Mouse (Mus musculus): ENCODE data around the gene Rpl36al. TPM values are rescaled to one million over a fixed set of nuclear protein-coding genes. Genes with fewer than 3 reads are reported as not detected.
A peak's percentile ranks its signal among the peaks of the same experiment; 100 is the strongest.
"Not testable (repeated sequence)": the region's sequence is repeated elsewhere in the genome, so short reads cannot be mapped to it uniquely, and the experiment has no call there.

The Rpl36al gene
- total RNA-seq, 1 experiment from 2014 or later, result 824 TPM

- ATAC-seq (replicated peaks in 1 of 2; ENCODE audit: insufficient read depth in 1 of 2, low FRiP score in 2 of 2, low TSS enrichment in 1 of 2, low read depth in 1 of 2, poor library complexity in 2 of 2, severe bottlenecking in 2 of 2), result no peak
Observed at GRCm38 (mm10) chr12:69167656-69168460, 16.0 kb downstream of the Rpl36al start.

- ATAC-seq (replicated peaks in 1 of 2; ENCODE audit: insufficient read depth in 1 of 2, low FRiP score in 2 of 2, low TSS enrichment in 1 of 2, low read depth in 1 of 2, poor library complexity in 2 of 2, severe bottlenecking in 2 of 2), result not testable (repeated sequence)
Observed at GRCm38 (mm10) chr12:69166861-69167581, 16.9 kb downstream of the Rpl36al start.

- ATAC-seq (replicated peaks in 1 of 2; ENCODE audit: insufficient read depth in 1 of 2, low FRiP score in 2 of 2, low TSS enrichment in 1 of 2, low read depth in 1 of 2, poor library complexity in 2 of 2, severe bottlenecking in 2 of 2), result no peak
Observed at GRCm38 (mm10) chr12:69164904-69165303, 19.0 kb downstream of the Rpl36al start.

- not testable (repeated sequence) for ATAC-seq (replicated peaks in 1 of 2; ENCODE audit: insufficient read depth in 1 of 2, low FRiP score in 2 of 2, low TSS enrichment in 1 of 2, low read depth in 1 of 2, poor library complexity in 2 of 2, severe bottlenecking in 2 of 2)
Observed at GRCm38 (mm10) chr12:69163586-69163985, 20.3 kb downstream of the Rpl36al start.

- not testable (repeated sequence) for ATAC-seq (replicated peaks in 1 of 2; ENCODE audit: insufficient read depth in 1 of 2, low FRiP score in 2 of 2, low TSS enrichment in 1 of 2, low read depth in 1 of 2, poor library complexity in 2 of 2, severe bottlenecking in 2 of 2)
Observed at GRCm38 (mm10) chr12:69160677-69161076, 23.2 kb downstream of the Rpl36al start.

- peak; percentile 24 to 55; a peak in 3 of 4 replicates for ATAC-seq (replicated peaks in 1 of 2; ENCODE audit: insufficient read depth in 1 of 2, low FRiP score in 2 of 2, low TSS enrichment in 1 of 2, low read depth in 1 of 2, poor library complexity in 2 of 2, severe bottlenecking in 2 of 2)
Observed at GRCm38 (mm10) chr12:69159578-69159940, 24.3 kb downstream of the Rpl36al start.

GRCm38 (mm10) chr12:69158765-69159577 is 24.9 kb downstream of the Rpl36al start, which contains the start of gene Rps29:
Gene Rps29 (minus strand): TSS chr12:69159186.
- ATAC-seq (replicated peaks in 1 of 2; ENCODE audit: insufficient read depth in 1 of 2, low FRiP score in 2 of 2, low TSS enrichment in 1 of 2, low read depth in 1 of 2, poor library complexity in 2 of 2, severe bottlenecking in 2 of 2), result peak; percentile 90 to 96

GRCm38 (mm10) chr12:69158366-69158764 is 25.5 kb downstream of the Rpl36al start:
- peak in 1 of 2 experiments; percentile 6; a peak in 1 of 4 replicates for ATAC-seq (replicated peaks in 1 of 2; ENCODE audit: insufficient read depth in 1 of 2, low FRiP score in 2 of 2, low TSS enrichment in 1 of 2, low read depth in 1 of 2, poor library complexity in 2 of 2, severe bottlenecking in 2 of 2)

GRCm38 (mm10) chr12:69157107-69157506 is 26.8 kb downstream of the Rpl36al start:
- no peak for ATAC-seq (replicated peaks in 1 of 2; ENCODE audit: insufficient read depth in 1 of 2, low FRiP score in 2 of 2, low TSS enrichment in 1 of 2, low read depth in 1 of 2, poor library complexity in 2 of 2, severe bottlenecking in 2 of 2)

GRCm38 (mm10) chr12:69156436-69156835 is 27.4 kb downstream of the Rpl36al start:
- ATAC-seq (replicated peaks in 1 of 2; ENCODE audit: insufficient read depth in 1 of 2, low FRiP score in 2 of 2, low TSS enrichment in 1 of 2, low read depth in 1 of 2, poor library complexity in 2 of 2, severe bottlenecking in 2 of 2), result no peak

GRCm38 (mm10) chr12:69155923-69156322 is 28.0 kb downstream of the Rpl36al start:
- ATAC-seq (replicated peaks in 1 of 2; ENCODE audit: insufficient read depth in 1 of 2, low FRiP score in 2 of 2, low TSS enrichment in 1 of 2, low read depth in 1 of 2, poor library complexity in 2 of 2, severe bottlenecking in 2 of 2), result no peak

GRCm38 (mm10) chr12:69150049-69150448 is 33.8 kb downstream of the Rpl36al start:
- ATAC-seq (replicated peaks in 1 of 2; ENCODE audit: insufficient read depth in 1 of 2, low FRiP score in 2 of 2, low TSS enrichment in 1 of 2, low read depth in 1 of 2, poor library complexity in 2 of 2, severe bottlenecking in 2 of 2), result no peak

GRCm38 (mm10) chr12:69147166-69147735 is 36.6 kb downstream of the Rpl36al start:
- ATAC-seq (replicated peaks in 1 of 2; ENCODE audit: insufficient read depth in 1 of 2, low FRiP score in 2 of 2, low TSS enrichment in 1 of 2, low read depth in 1 of 2, poor library complexity in 2 of 2, severe bottlenecking in 2 of 2), result no peak

GRCm38 (mm10) chr12:69143460-69143859 is 40.4 kb downstream of the Rpl36al start:
- ATAC-seq (replicated peaks in 1 of 2; ENCODE audit: insufficient read depth in 1 of 2, low FRiP score in 2 of 2, low TSS enrichment in 1 of 2, low read depth in 1 of 2, poor library complexity in 2 of 2, severe bottlenecking in 2 of 2), result no peak

- no peak for ATAC-seq (replicated peaks in 1 of 2; ENCODE audit: insufficient read depth in 1 of 2, low FRiP score in 2 of 2, low TSS enrichment in 1 of 2, low read depth in 1 of 2, poor library complexity in 2 of 2, severe bottlenecking in 2 of 2)
Observed at GRCm38 (mm10) chr12:69139841-69140240, 44.0 kb downstream of the Rpl36al start.

GRCm38 (mm10) chr12:69139201-69139600 is 44.7 kb downstream of the Rpl36al start:
- ATAC-seq (replicated peaks in 1 of 2; ENCODE audit: insufficient read depth in 1 of 2, low FRiP score in 2 of 2, low TSS enrichment in 1 of 2, low read depth in 1 of 2, poor library complexity in 2 of 2, severe bottlenecking in 2 of 2), result no peak

All from hematopoietic stem cell, adult 5-6 weeks (primary cell).